ENCODE assay signal across 25 mouse cellular contexts in the genomic region with DNA sequence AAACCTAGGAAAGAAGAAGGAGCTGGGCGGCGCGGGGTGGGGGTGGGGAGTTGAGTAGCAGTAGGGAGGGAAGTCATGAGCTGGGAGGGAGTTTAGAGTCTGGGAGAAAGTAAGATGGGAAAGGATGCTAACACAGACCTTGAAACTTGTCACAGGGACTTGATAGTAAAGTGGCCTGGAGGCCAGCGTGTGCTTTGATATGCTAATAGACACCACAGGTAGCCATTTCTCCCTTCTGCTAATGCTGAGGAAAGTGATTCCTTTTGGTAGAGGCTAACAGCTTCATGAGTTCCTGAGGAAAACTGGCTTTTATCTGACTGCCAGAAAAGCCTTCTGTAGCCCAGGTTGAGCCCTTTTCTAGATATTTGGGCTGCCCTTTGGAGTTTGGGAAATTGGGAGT. TPM values are rescaled to one million over a fixed set of nuclear protein-coding genes. Genes with fewer than 3 reads are reported as not detected.
DNase-seq lines count a peak whose midpoint lies in the region; ATAC-seq and TF ChIP-seq lines count a peak whose summit lies in the region.
"Had no signal": no experiment of that assay in that cellular context is flagged by ENCODE, and none has a peak within 500 bp of the region (broad histone marks: within the 10 kb centered on the region; RNA-seq: fewer than 3 reads in every experiment).

No protein-coding gene starts in this region.

- DNase-seq in heart, adult 11 months, result peak; percentile 62
- DNase-seq in ES-CJ7 (ENCODE audit: low read depth, low spot score) (peak; percentile 80), R1 (ENCODE audit: low read depth, low spot score) (peak; percentile 64)
- DNase-seq in brain, embryonic 14.5 days (ENCODE audit: low read depth), result peak; percentile 43
- no peak for DNase-seq in kidney, adult 2 months
- DNase-seq: adrenal gland, adult 8-10 months; adrenal gland, postnatal 14 days; adrenal gland, postnatal 36 days; B cell, adult 2 months; cerebellum, adult 11 months; cerebellum, adult 18-20 months; cerebellum, adult 8-10 months; cerebellum, adult 9-11 months; cerebellum, postnatal 25 days; forebrain, postnatal 0 days had no signal

- no peak overlapping the region for H3K9ac ChIP-seq in heart, embryonic 12.5 days
- H3K9ac ChIP-seq: embryonic facial prominence, embryonic 12.5 days; forebrain, embryonic 13.5 days; forebrain, embryonic 15.5 days; forebrain, postnatal 0 days had no signal

- no peak overlapping the region for H3K4me3 ChIP-seq in heart, embryonic 12.5 days
- H3K4me3 ChIP-seq in kidney, adult 2 months (ENCODE audit: insufficient read depth, low read depth, low read length), result no peak overlapping the region
- H3K4me3 ChIP-seq: embryonic facial prominence, embryonic 10.5 days; embryonic facial prominence, embryonic 12.5 days; forebrain, embryonic 13.5 days; forebrain, embryonic 15.5 days had no signal

- no peaks in the 10 kb centered on the region for H3K9me3 ChIP-seq in heart, embryonic 12.5 days (replicated peaks)
- H3K9me3 ChIP-seq: embryonic facial prominence, embryonic 10.5 days; embryonic facial prominence, embryonic 12.5 days; forebrain, embryonic 13.5 days; forebrain, embryonic 15.5 days; G1E had no signal

- 17% methylated on average over 4 of the region's 4 CpGs for WGBS in heart, embryonic 12.5 days
- 46% methylated on average over 4 of the region's 4 CpGs for WGBS in kidney, adult 2 months

- no peaks in the 10 kb centered on the region for H3K36me3 ChIP-seq in heart, embryonic 12.5 days
- H3K36me3 ChIP-seq in kidney, adult 2 months (ENCODE audit: control insufficient read depth, insufficient read depth, low read length), result no peaks in the 10 kb centered on the region
- H3K36me3 ChIP-seq: embryonic facial prominence, embryonic 10.5 days; embryonic facial prominence, embryonic 12.5 days; forebrain, embryonic 15.5 days; G1E had no signal

- H3K27ac ChIP-seq in heart, embryonic 12.5 days (ENCODE audit: poor library complexity, severe bottlenecking), result no peak overlapping the region
- no peak overlapping the region for H3K27ac ChIP-seq in kidney, adult 2 months (ENCODE audit: insufficient read depth, low read depth, low read length)
- H3K27ac ChIP-seq: embryonic facial prominence, embryonic 10.5 days; embryonic facial prominence, embryonic 12.5 days; forebrain, embryonic 13.5 days; forebrain, embryonic 15.5 days had no signal

- TF ChIP-seq POLR2A in brain, embryonic 14.5 days (IDR thresholded peaks at IDR 0.05; ENCODE audit: borderline replicate concordance, extremely low read depth, insufficient read depth, insufficient read length, poor library complexity, severe bottlenecking), result no peak
- no peak for TF ChIP-seq POLR2A in kidney, adult 2 months (IDR thresholded peaks at IDR 0.05; ENCODE audit: low read depth, low read length)

- H3K27me3 ChIP-seq in heart, embryonic 12.5 days (replicated peaks), result no peaks in the 10 kb centered on the region
- H3K27me3 ChIP-seq in kidney, adult 2 months (replicated peaks; ENCODE audit: control insufficient read depth, insufficient read depth, low read length), result no peaks in the 10 kb centered on the region
- H3K27me3 ChIP-seq: embryonic facial prominence, embryonic 12.5 days; forebrain, embryonic 13.5 days; forebrain, embryonic 15.5 days had no signal

- no peak for TF ChIP-seq CTCF in brain, embryonic 14.5 days (IDR thresholded peaks at IDR 0.05; ENCODE audit: borderline replicate concordance, extremely low read depth, insufficient read depth, insufficient read length)
- TF ChIP-seq CTCF in kidney, adult 2 months (conservative IDR thresholded peaks at IDR 0.05; ENCODE audit: insufficient read depth, insufficient read length, low read depth, low read length), result no peak

- peaks cover 7% of the 10 kb centered on the region for H3K4me1 ChIP-seq in heart, embryonic 12.5 days (replicated peaks)
- no peaks in the 10 kb centered on the region for H3K4me1 ChIP-seq in kidney, adult 2 months (ENCODE audit: control insufficient read depth, insufficient read depth, low read length)
- H3K4me1 ChIP-seq: embryonic facial prominence, embryonic 12.5 days; forebrain, embryonic 13.5 days; forebrain, embryonic 15.5 days had no signal

- no peak for ATAC-seq in heart, embryonic 12.5 days (ENCODE audit: insufficient number of reproducible peaks, low FRiP score)
- ATAC-seq in granulocyte monocyte progenitor cell, adult 5-6 weeks (replicated peaks; ENCODE audit: poor library complexity, severe bottlenecking), result no peak
- ATAC-seq: activated CD4-positive, CD25-positive, alpha-beta regulatory T cell, adult 4 months; CD4-positive, CD25-positive, alpha-beta regulatory T cell, adult 4 months; forebrain, embryonic 13.5 days; forebrain, embryonic 15.5 days; forebrain, postnatal 0 days; Patski had no signal

- H3K4me2 ChIP-seq in heart, embryonic 12.5 days, result no peak overlapping the region
- H3K4me2 ChIP-seq: embryonic facial prominence, embryonic 12.5 days; forebrain, embryonic 13.5 days; forebrain, embryonic 15.5 days had no signal

RNA-seq across cellular contexts. Expression of a gene that starts 38.6 kb away (rescaled TPM):
- 13.9 and 14.9 TPM in 2 replicates for polyA plus RNA-seq in heart, embryonic 12.5 days (2016; fragmentation: Nextera tagmentation; extraction: Ambion mirVana)
- polyA plus RNA-seq in brain, embryonic 14.5 days (2012; rRNA removed), result 38.1 and 41.8 TPM in 2 replicates
- total RNA-seq in granulocyte monocyte progenitor cell, adult 5-6 weeks (2014; fragmentation: Nextera tagmentation), result 1.2 and 3.4 TPM in 2 replicates
- total RNA-seq in granulocyte monocyte progenitor cell, adult 5-6 weeks (2017), result 4.0 and 5.8 TPM in 2 replicates
- polyA plus RNA-seq in kidney, adult 2 months (2012; rRNA removed), result 11.0 and 11.2 TPM in 2 replicates
